Mouse (Mus musculus): ENCODE data around the gene Rnf150. TPM values are rescaled to one million over a fixed set of nuclear protein-coding genes. Genes with fewer than 3 reads are reported as not detected.
"Not testable (repeated sequence)": the region's sequence is repeated elsewhere in the genome, so short reads cannot be mapped to it uniquely, and the experiment has no call there.

The Rnf150 gene
- polyA plus RNA-seq, 1 experiment: 1.5 TPM

DNA sequence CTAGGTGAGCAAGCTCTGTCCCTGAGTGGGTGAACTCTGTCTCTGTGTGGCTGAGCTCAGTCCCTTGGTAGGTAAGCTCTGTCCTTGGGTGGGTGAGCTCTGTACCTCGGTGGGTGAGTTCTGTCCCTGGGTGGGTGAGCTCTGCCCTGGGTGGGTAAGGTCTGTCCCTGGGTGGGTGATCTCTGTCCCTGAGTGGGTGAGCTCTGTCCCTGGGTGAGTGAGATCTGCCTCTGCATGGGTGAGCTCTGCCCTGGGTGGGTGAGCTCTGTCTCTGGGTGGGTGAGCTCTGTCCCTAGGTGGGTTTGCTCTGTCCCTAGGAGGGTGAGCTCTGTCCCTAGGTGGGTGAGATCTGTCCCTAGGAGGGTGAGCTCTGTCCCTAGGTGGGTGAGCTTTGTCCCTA is 213.5 kb downstream of the Rnf150 start:
- H3K27me3 ChIP-seq (ENCODE audit: control insufficient read depth, insufficient read depth, low read length): no peaks in the 10 kb centered on the region
- 100% methylated on average over 1 of the region's 1 CpGs for WGBS
- no peak overlapping the region for H3K4me3 ChIP-seq (ENCODE audit: control insufficient read depth, insufficient read depth, low read length)
- no peaks in the 10 kb centered on the region for H3K36me3 ChIP-seq (ENCODE audit: control insufficient read depth, insufficient read depth, low read length)
- H3K4me1 ChIP-seq (replicated peaks; ENCODE audit: control insufficient read depth, insufficient read depth, low read length): no peaks in the 10 kb centered on the region
- no peak overlapping the region for H3K27ac ChIP-seq (ENCODE audit: control insufficient read depth, insufficient read depth, low read length)
- TF ChIP-seq CTCF (IDR thresholded peaks at IDR 0.05; ENCODE audit: borderline replicate concordance, control insufficient read depth, extremely low read depth, insufficient read depth, low read length, poor library complexity) (no peak), POLR2A (IDR thresholded peaks at IDR 0.05; ENCODE audit: control insufficient read depth, extremely low read depth, insufficient read depth, low read length, poor library complexity) (no peak)
- DNase-seq: no peak

DNA sequence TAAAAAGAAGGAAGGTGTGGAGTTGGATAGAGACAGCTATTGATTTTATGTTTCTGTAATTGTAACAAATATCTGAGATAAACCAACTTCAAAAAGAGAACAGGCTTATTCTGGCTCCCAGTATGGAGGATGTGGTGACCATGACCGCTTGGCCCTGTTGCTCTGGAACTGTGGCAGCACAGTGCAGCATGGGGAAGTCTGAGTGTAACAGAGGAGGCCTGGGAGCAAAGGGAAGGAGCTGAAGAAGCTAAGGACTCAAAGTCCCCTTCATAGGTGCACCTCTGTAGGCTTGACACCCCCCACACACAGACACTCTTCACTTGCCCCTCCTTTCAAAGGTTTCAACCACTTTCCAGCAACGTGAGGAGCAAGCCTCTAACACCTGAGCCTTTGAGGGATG is 214.2 kb downstream of the Rnf150 start:
- 33% methylated on average over 2 of the region's 2 CpGs for WGBS
- H3K27ac ChIP-seq (ENCODE audit: control insufficient read depth, insufficient read depth, low read length): no peak overlapping the region
- H3K27me3 ChIP-seq (ENCODE audit: control insufficient read depth, insufficient read depth, low read length): no peaks in the 10 kb centered on the region
- H3K4me1 ChIP-seq (replicated peaks; ENCODE audit: control insufficient read depth, insufficient read depth, low read length): no peaks in the 10 kb centered on the region
- no peaks in the 10 kb centered on the region for H3K36me3 ChIP-seq (ENCODE audit: control insufficient read depth, insufficient read depth, low read length)
- H3K4me3 ChIP-seq (ENCODE audit: control insufficient read depth, insufficient read depth, low read length): no peak overlapping the region
- no peak for TF ChIP-seq POLR2A (IDR thresholded peaks at IDR 0.05; ENCODE audit: control insufficient read depth, extremely low read depth, insufficient read depth, low read length, poor library complexity)
- no peak for TF ChIP-seq CTCF (IDR thresholded peaks at IDR 0.05; ENCODE audit: borderline replicate concordance, control insufficient read depth, extremely low read depth, insufficient read depth, low read length, poor library complexity)
- no peak for DNase-seq

DNA sequence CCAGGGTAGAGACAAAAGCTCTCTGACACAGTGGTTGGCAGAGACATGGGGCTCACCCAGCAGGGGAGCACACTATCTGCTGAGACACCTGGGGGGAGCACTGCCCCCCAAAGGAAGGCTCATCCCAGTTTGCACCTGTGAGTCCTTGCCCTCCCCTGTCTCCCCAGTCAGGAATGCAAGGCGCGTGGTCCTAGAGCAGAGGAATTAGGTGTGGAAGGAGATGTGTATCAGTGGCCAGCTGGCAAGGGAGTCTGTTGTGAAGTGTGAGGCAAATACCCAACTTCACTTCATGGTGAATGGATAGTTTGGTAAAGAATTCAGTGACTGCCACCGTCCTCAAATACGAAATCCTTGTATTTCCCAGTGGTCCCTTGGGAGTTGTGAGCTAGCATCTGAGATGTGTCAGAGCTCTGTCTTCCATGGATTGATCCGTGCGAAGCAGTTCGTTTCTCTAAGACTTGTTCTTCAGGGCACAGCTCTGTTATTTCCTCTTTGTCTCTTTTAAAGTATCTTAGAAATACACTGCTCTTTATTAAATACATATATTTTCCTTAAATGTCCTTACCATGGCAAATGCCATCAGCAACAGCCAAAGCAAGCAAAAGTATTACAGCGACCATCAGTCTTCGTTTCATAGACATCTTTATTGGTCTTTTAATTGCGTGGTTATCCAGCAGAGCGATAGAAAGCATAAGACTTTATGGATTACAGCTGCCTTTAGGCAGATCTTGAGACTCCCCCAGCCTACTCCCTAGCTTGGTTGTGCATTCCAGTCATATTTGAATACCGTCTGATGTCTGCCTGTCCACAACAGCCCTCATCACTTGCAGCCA is 215.8 kb downstream of the Rnf150 start:
- Histone ChIP-seq H3K4me3 (ENCODE audit: control insufficient read depth, insufficient read depth, low read length) (no peak overlapping the region), H3K36me3 (ENCODE audit: control insufficient read depth, insufficient read depth, low read length) (no peaks in the 10 kb centered on the region), H3K4me1 (replicated peaks; ENCODE audit: control insufficient read depth, insufficient read depth, low read length) (no peaks in the 10 kb centered on the region), H3K27ac (ENCODE audit: control insufficient read depth, insufficient read depth, low read length) (no peak overlapping the region), H3K27me3 (ENCODE audit: control insufficient read depth, insufficient read depth, low read length) (no peaks in the 10 kb centered on the region)
- DNase-seq: no peak
- TF ChIP-seq CTCF (IDR thresholded peaks at IDR 0.05; ENCODE audit: borderline replicate concordance, control insufficient read depth, extremely low read depth, insufficient read depth, low read length, poor library complexity) (no peak), POLR2A (IDR thresholded peaks at IDR 0.05; ENCODE audit: control insufficient read depth, extremely low read depth, insufficient read depth, low read length, poor library complexity) (no peak)
- WGBS: 92% methylated on average over 12 of the region's 12 CpGs

DNA sequence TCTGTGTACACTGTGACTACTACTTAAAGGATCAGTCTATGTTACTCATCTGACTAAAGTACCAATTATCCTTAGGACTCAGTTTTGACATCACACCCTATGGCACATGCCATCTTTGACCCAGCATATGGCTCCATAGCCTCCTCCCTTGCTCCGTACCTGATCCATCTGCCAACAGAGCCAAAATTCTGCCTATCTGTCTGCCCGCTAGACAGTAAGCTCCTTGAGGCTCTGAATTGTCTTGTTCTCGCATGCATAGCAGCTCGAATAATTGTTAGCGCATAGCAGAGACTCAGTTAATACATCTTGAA is 216.3 kb downstream of the Rnf150 start:
- 97% methylated on average over 5 of the region's 5 CpGs for WGBS
- no peak for TF ChIP-seq POLR2A (IDR thresholded peaks at IDR 0.05; ENCODE audit: control insufficient read depth, extremely low read depth, insufficient read depth, low read length, poor library complexity)
- TF ChIP-seq CTCF (IDR thresholded peaks at IDR 0.05; ENCODE audit: borderline replicate concordance, control insufficient read depth, extremely low read depth, insufficient read depth, low read length, poor library complexity): no peak
- no peak for DNase-seq
- H3K36me3 ChIP-seq (ENCODE audit: control insufficient read depth, insufficient read depth, low read length): no peaks in the 10 kb centered on the region
- H3K4me1 ChIP-seq (replicated peaks; ENCODE audit: control insufficient read depth, insufficient read depth, low read length): no peaks in the 10 kb centered on the region
- H3K27me3 ChIP-seq (ENCODE audit: control insufficient read depth, insufficient read depth, low read length): no peaks in the 10 kb centered on the region
- no peak overlapping the region for H3K27ac ChIP-seq (ENCODE audit: control insufficient read depth, insufficient read depth, low read length)
- no peak overlapping the region for H3K4me3 ChIP-seq (ENCODE audit: control insufficient read depth, insufficient read depth, low read length)

DNA sequence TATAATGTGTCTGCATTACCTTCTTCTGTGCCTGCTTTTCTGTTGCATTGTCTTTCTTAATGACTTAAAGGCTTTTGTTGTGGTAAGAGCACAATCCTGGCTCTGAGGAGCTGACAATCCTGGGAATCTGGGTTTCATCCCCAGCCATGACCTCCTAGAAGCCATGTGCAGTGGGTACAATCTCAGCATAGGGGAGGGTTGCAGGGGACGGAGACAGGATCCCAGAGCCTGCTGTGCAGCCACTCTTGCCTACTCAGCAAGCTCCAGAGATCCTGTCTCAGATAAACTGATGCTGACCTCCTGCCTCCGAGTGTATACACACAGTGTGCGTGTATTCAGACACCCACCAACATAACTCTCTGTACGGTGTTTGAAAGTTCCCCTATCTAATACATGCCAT is 218.1 kb downstream of the Rnf150 start:
- 50% methylated on average over 4 of the region's 4 CpGs for WGBS

DNA sequence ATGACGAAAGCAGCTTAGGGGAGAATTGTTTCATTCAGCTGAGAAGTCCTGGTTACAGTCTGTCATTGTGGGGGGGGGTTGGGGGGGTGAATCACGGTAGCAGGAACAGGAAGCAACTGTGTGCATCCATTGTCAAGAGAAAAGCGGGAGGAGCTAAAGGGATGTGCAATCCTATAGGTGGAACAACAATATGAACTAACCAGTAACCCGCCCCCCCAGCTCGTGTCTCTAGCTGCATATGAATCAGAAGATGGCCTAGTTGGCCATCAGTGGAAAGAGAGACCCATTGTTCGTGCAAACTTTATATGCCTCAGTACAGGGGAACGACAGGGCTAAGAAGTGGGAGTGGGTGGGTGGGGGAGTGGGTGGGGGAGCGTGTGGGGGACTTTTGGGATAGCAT is 218.7 kb downstream of the Rnf150 start:
- not testable (repeated sequence) for DNase-seq; H3K4me3 ChIP-seq (ENCODE audit: control insufficient read depth, insufficient read depth, low read length); H3K27ac ChIP-seq (ENCODE audit: control insufficient read depth, insufficient read depth, low read length); H3K27me3 ChIP-seq (ENCODE audit: control insufficient read depth, insufficient read depth, low read length); H3K4me1 ChIP-seq (replicated peaks; ENCODE audit: control insufficient read depth, insufficient read depth, low read length); H3K36me3 ChIP-seq (ENCODE audit: control insufficient read depth, insufficient read depth, low read length)
- WGBS: 85% methylated on average over 8 of the region's 8 CpGs

More for the DNA sequence above, 218.1 kb downstream of the Rnf150 start:
- Histone ChIP-seq H3K4me1 (replicated peaks; ENCODE audit: control insufficient read depth, insufficient read depth, low read length) (no peaks in the 10 kb centered on the region), H3K27ac (ENCODE audit: control insufficient read depth, insufficient read depth, low read length) (no peak overlapping the region), H3K27me3 (ENCODE audit: control insufficient read depth, insufficient read depth, low read length) (no peaks in the 10 kb centered on the region), H3K36me3 (ENCODE audit: control insufficient read depth, insufficient read depth, low read length) (no peaks in the 10 kb centered on the region), H3K4me3 (ENCODE audit: control insufficient read depth, insufficient read depth, low read length) (no peak overlapping the region)
- TF ChIP-seq POLR2A (IDR thresholded peaks at IDR 0.05; ENCODE audit: control insufficient read depth, extremely low read depth, insufficient read depth, low read length, poor library complexity): no peak
- TF ChIP-seq CTCF (IDR thresholded peaks at IDR 0.05; ENCODE audit: borderline replicate concordance, control insufficient read depth, extremely low read depth, insufficient read depth, low read length, poor library complexity): no peak
- DNase-seq: no peak

DNA sequence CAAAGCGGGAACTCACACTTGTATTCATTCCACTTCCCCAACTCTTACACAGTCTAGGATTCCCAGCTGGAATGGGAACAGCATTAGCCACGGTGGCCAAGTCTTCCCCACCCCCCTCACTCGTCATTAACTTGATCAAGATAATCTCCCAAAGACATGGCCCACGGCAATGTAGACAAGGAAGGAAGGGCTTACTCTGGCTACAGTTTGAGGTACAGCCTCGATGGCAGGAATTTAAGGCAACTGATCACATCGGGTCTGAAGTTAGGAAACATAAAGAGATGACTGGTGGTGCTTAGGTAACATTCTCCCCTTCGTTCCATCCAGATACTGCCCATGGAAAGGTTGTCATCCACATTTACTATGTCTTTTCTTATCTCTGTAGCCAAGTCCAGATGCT is 219.1 kb downstream of the Rnf150 start:
- H3K27me3 ChIP-seq (ENCODE audit: control insufficient read depth, insufficient read depth, low read length): no peaks in the 10 kb centered on the region
- H3K36me3 ChIP-seq (ENCODE audit: control insufficient read depth, insufficient read depth, low read length): no peaks in the 10 kb centered on the region
- 88% methylated on average over 7 of the region's 7 CpGs for WGBS
- H3K4me1 ChIP-seq (replicated peaks; ENCODE audit: control insufficient read depth, insufficient read depth, low read length): 0 out of 2 replicates have a peak, but pooled peaks cover 2% of the 10 kb centered on the region
- TF ChIP-seq CTCF (IDR thresholded peaks at IDR 0.05; ENCODE audit: borderline replicate concordance, control insufficient read depth, extremely low read depth, insufficient read depth, low read length, poor library complexity): no peak
- no peak overlapping the region for H3K27ac ChIP-seq (ENCODE audit: control insufficient read depth, insufficient read depth, low read length)
- H3K4me3 ChIP-seq (ENCODE audit: control insufficient read depth, insufficient read depth, low read length): no peak overlapping the region
- no peak for DNase-seq
